Mouse (Mus musculus): ENCODE measurements around the gene Gm3264.
"Not testable (repeated sequence)": the region's sequence is repeated elsewhere in the genome, so short reads cannot be mapped to it uniquely, and the experiment has no call there.

The Gm3264 gene

DNA sequence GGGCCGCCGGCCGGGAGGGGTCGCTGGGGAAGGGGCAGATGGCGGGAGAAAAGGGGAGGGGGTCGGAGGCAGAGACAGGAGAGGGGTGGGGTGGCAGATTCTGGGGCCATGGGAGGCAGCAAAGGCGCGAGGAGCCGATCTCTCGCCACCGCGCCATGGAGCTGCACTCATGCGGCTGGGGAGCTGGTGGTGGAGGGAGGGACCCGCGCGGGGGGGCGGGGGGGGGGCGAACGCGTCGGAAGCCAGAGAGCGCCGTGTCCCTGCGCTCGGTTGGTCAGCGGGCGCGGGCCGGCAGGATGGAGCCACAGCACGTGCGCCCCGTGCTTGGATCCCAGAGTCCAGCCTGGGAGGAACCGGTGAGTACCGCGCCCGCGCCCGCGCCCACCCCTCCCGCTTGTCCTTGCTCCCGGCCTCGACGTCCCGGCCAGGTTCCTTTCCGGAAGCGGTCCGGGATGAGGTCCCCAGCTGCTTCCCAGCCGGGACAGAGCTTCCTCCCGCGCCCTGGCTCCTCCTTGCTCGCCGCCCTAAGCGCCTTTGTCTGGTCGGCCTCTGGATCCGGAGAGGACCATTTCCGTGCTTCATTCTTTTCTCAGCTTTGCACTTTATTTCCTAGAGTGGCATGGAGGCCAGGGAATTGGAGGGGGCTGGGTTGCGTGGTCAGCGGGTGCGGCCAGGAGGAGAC lies at the start of gene Gm3264:
Gene Gm3264 (plus strand): TSS at position 278 of the 682 bp plus-strand sequence.
- peak; percentile 13 to 42 for DNase-seq

DNA sequence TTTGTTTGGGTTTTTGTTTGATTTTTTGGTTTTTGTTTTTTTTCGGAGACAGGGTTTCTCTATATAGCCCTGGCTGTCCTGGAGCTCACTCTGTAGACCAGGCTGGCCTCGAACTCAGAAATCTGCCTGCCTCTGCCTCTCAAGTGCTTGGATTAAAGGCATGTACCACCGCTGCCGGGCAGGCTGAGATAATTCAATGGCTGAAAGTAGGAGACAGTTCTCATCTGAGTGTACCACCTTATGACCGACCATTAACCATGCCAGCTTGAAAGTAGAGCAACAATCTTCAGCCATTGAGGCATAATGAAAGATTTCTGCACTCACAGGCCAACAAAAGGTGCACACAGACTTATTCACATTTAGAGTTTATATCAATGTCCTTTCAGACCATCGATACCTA lies 49.0 kb upstream of the Gm3264 start:
- peak; percentile 5 to 20 for DNase-seq

DNA sequence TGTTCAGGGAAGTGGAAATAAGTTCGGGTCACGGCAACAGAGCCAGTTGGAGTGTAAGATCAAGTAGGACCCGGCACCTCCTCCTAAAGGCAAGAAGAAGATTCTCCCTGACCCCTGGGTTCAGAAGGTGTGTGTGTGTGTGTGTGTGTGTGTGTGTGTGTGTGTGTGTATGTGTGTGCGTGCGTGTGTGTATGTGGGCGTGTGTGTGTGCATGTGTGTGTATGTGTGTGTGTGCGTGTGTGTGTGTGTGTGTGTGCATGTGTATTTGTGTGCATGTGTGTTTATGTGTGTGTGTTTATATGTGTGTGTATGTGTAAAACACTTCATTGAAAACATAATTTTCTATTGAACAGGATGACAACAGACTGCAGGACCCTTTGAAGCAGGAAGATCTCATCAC lies 33.4 kb upstream of the Gm3264 start:
- DNase-seq = peak in 1 of 2 experiments; percentile 3

DNA sequence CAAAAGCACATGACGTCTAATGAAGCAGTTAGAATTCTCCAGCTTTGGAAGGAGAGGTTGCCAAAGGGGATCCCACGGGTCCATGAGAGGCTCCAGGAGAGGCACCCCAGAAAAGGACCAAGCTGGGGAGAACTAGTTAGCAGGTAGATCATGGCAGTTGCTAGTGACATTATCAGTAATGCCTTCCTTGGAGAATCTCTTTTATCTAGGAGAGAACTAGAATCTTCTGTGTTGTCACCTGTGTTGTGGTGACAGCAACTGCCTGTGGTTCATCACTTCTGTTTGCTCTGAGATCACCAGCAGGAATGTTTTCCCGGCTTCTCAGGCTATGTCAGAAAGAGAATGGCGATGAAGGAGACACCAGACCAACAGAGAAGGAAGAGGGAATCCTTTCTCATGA lies 17.6 kb upstream of the Gm3264 start, which contains the start of gene Gm3269:
Gene Gm3269 (plus strand): TSS at position 301 of the 400 bp plus-strand sequence.
- DNase-seq = not testable (repeated sequence)

DNA sequence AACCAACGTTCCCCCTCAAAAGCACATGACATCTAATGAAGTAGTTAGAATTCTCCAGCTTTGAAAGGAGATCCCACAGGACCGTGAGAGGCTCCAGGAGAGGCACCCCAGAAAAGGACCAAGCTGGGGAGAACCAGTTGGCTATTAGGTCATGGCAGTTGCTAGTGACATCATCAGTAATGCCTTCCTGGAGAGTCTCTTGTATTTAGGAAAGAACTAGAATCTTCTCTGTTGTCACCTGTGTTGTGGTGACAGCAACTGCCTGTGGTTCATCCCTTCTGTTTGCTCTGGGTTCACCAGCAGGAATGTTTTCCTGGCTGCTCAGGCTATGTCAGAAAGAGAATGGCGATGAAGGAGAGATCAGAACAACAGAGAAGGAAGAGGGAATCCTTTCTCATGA lies 36.7 kb downstream of the Gm3264 start, which contains the start of gene Gm3278:
Gene Gm3278 (plus strand): TSS at position 301 of the 400 bp plus-strand sequence.
- not testable (repeated sequence) for DNase-seq

Data from lung, postnatal 4 days (tissue).